Mouse (Mus musculus): ENCODE data around the gene Rdm1. TPM values are rescaled to one million over a fixed set of nuclear protein-coding genes. Genes with fewer than 3 reads are reported as not detected.
"Not testable (repeated sequence)": the region's sequence is repeated elsewhere in the genome, so short reads cannot be mapped to it uniquely, and the experiment has no call there.

Rdm1 gene
- polyA plus RNA-seq, 2 experiments: 35.5 to 39.2 TPM

DNA sequence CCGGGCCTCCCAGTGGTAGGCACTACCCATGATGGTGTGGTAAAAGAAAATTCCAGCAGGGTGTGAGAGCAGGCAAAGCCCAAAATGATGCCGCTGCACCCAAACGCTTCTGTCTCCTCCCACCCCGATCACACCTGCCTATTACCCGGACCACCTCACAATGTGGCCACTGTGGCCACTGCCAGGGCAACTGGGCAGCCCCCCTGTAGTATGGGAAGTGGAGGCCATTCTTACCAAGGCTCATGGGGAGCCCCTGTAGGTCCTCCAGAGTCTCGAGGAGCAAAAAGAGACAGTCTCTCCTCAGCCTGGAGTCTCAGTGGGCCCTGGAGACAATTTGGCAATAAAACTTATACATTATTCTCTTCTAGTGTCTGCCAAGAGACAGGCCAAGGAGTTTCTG lies 27.8 kb upstream of the Rdm1 start, which contains the start of gene Gm11634:
Gene Gm11634, minus strand, starts transcription at position 101 of the 400 bp plus-strand sequence.
- WGBS: 74% methylated on average over 6 of the region's 6 CpGs
- no peaks in the 10 kb centered on the region for H3K27me3 ChIP-seq (ENCODE audit: control insufficient read depth, insufficient read depth, low read length)
- no peak for TF ChIP-seq POLR2A (IDR thresholded peaks at IDR 0.05; ENCODE audit: borderline replicate concordance, extremely low read depth, insufficient read depth, insufficient read length)
- no peaks in the 10 kb centered on the region for H3K36me3 ChIP-seq (ENCODE audit: control insufficient read depth, insufficient read depth, low read length)
- no peak for ATAC-seq (ENCODE audit: low FRiP score, low read depth)
- H3K9ac ChIP-seq (ENCODE audit: low read depth, low read length, severe bottlenecking): no peak within 1 kb of the TSS
- no peak within 1 kb of the TSS for H3K4me3 ChIP-seq (replicated peaks; ENCODE audit: low read length)
- H3K4me1 ChIP-seq (ENCODE audit: control insufficient read depth, insufficient read depth, low read length): no peaks in the 10 kb centered on the region
- DNase-seq (ENCODE audit: low spot score): no peak
- no peak within 1 kb of the TSS for H3K4me2 ChIP-seq (replicated peaks; ENCODE audit: low read depth, low read length, severe bottlenecking)
- H3K9me3 ChIP-seq (ENCODE audit: control insufficient read depth, low read length): no peaks in the 10 kb centered on the region
- no peak within 1 kb of the TSS for H3K27ac ChIP-seq (replicated peaks; ENCODE audit: low read depth, low read length)

DNA sequence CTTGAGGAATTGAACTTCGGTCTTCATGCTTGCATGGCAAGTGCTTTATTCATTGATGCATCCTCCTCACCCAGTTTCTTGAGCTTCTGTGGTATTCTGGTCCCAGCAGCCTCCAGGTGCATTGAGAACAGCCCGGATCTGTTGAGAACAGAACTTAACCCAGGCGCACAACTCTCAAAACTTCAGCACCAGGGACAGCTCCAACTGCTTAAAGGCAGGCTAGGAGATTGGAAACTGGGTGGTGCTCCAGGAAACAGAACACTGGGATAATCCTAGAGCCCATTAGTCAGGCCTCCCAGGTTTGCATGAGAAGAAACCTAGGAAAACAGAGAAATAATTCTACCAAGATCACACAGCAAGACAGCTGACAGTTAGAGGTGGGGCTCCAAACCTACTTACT lies 24.5 kb upstream of the Rdm1 start:
- 3% methylated on average over 3 of the region's 3 CpGs for WGBS
- no peak overlapping the region for H3K9ac ChIP-seq (ENCODE audit: low read depth, low read length, severe bottlenecking)
- H3K36me3 ChIP-seq (ENCODE audit: control insufficient read depth, insufficient read depth, low read length): no peaks in the 10 kb centered on the region
- no peak overlapping the region for H3K27ac ChIP-seq (replicated peaks; ENCODE audit: low read depth, low read length)
- no peak overlapping the region for H3K4me2 ChIP-seq (replicated peaks; ENCODE audit: low read depth, low read length, severe bottlenecking)
- no peaks in the 10 kb centered on the region for H3K4me1 ChIP-seq (ENCODE audit: control insufficient read depth, insufficient read depth, low read length)
- H3K27me3 ChIP-seq (ENCODE audit: control insufficient read depth, insufficient read depth, low read length): no peaks in the 10 kb centered on the region
- no peak for TF ChIP-seq POLR2A (IDR thresholded peaks at IDR 0.05; ENCODE audit: borderline replicate concordance, extremely low read depth, insufficient read depth, insufficient read length)
- DNase-seq (ENCODE audit: low spot score) (peak; percentile 85), ATAC-seq (ENCODE audit: low FRiP score, low read depth) (no peak)
- H3K4me3 ChIP-seq (replicated peaks; ENCODE audit: low read length): no peak overlapping the region
- no peaks in the 10 kb centered on the region for H3K9me3 ChIP-seq (ENCODE audit: control insufficient read depth, low read length)

GRCm38 (mm10) chr11:101604116-101604515 lies 22.9 kb upstream of the Rdm1 start:
- H3K27me3 ChIP-seq (ENCODE audit: control insufficient read depth, insufficient read depth, low read length): no peaks in the 10 kb centered on the region
- no peaks in the 10 kb centered on the region for H3K36me3 ChIP-seq (ENCODE audit: control insufficient read depth, insufficient read depth, low read length)
- H3K9ac ChIP-seq (ENCODE audit: low read depth, low read length, severe bottlenecking): no peak overlapping the region
- H3K27ac ChIP-seq (replicated peaks; ENCODE audit: low read depth, low read length): no peak overlapping the region
- no peak for DNase-seq (ENCODE audit: low spot score)
- H3K4me2 ChIP-seq (replicated peaks; ENCODE audit: low read depth, low read length, severe bottlenecking): peak overlapping the region; percentile 32
- 2% methylated on average over 3 of the region's 3 CpGs for WGBS
- H3K4me3 ChIP-seq (replicated peaks; ENCODE audit: low read length): peak overlapping the region; percentile 6; the same call in 1 of the 2 replicates
- H3K4me1 ChIP-seq (ENCODE audit: control insufficient read depth, insufficient read depth, low read length): no peaks in the 10 kb centered on the region
- H3K9me3 ChIP-seq (ENCODE audit: control insufficient read depth, low read length): no peaks in the 10 kb centered on the region
- no peak for TF ChIP-seq POLR2A (IDR thresholded peaks at IDR 0.05; ENCODE audit: borderline replicate concordance, extremely low read depth, insufficient read depth, insufficient read length)
- ATAC-seq (ENCODE audit: low FRiP score, low read depth): no peak

- H3K9ac ChIP-seq (ENCODE audit: low read depth, low read length, severe bottlenecking); H3K36me3 ChIP-seq (ENCODE audit: control insufficient read depth, insufficient read depth, low read length); H3K9me3 ChIP-seq (ENCODE audit: control insufficient read depth, low read length); H3K27me3 ChIP-seq (ENCODE audit: control insufficient read depth, insufficient read depth, low read length); H3K27ac ChIP-seq (replicated peaks; ENCODE audit: low read depth, low read length); H3K4me1 ChIP-seq (ENCODE audit: control insufficient read depth, insufficient read depth, low read length): not testable (repeated sequence)
- 2% methylated on average over 30 of the region's 30 CpGs for WGBS
- peak overlapping the region; percentile 32 for H3K4me2 ChIP-seq (replicated peaks; ENCODE audit: low read depth, low read length, severe bottlenecking)
- H3K4me3 ChIP-seq (replicated peaks; ENCODE audit: low read length): peak overlapping the region; percentile 6; the same call in 1 of the 2 replicates
- DNase-seq (ENCODE audit: low spot score) (peak; percentile 24), ATAC-seq (ENCODE audit: low FRiP score, low read depth) (peak; percentile 77; the same call in 1 of the 2 replicates)
These were observed 22.2 kb upstream of the Rdm1 start for GRCm38 (mm10) chr11:101604531-101605453.

DNA sequence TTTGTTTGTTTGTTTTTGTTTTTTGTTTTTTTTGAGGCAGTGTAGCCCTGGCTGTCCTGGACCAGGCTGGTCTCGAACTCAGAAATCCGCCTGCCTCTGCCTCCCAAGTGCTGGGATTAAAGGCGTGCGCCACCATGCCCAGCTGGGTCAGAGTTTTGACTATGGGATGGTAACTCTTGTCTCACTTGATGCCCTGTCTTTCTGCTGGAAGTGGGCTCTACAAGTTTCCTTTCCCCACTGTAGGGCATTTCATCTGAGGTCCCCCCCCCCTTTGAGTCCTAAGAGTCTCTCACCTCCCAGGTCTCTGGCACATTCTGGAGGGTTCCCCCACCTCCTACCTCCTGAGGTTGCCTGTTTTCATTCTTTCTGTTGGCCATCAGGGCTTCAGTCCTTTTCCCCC lies 19.9 kb upstream of the Rdm1 start:
- H3K27me3 ChIP-seq (ENCODE audit: control insufficient read depth, insufficient read depth, low read length); H3K9me3 ChIP-seq (ENCODE audit: control insufficient read depth, low read length); H3K4me3 ChIP-seq (replicated peaks; ENCODE audit: low read length); H3K27ac ChIP-seq (replicated peaks; ENCODE audit: low read depth, low read length); H3K4me2 ChIP-seq (replicated peaks; ENCODE audit: low read depth, low read length, severe bottlenecking); DNase-seq (ENCODE audit: low spot score); H3K36me3 ChIP-seq (ENCODE audit: control insufficient read depth, insufficient read depth, low read length); H3K9ac ChIP-seq (ENCODE audit: low read depth, low read length, severe bottlenecking); ATAC-seq (ENCODE audit: low FRiP score, low read depth); H3K4me1 ChIP-seq (ENCODE audit: control insufficient read depth, insufficient read depth, low read length): not testable (repeated sequence)
- WGBS: 85% methylated on average over 4 of the region's 4 CpGs

Measured in limb, embryonic 14.5 days (tissue).